Mouse (Mus musculus) layer of hippocampus, postnatal 14 days (tissue): ENCODE data around the gene Spc25. TPM values are rescaled to one million over a fixed set of nuclear protein-coding genes. Genes with fewer than 3 reads are reported as not detected.

Experiments
- DNase-seq, 2 experiments: peaks; one replicate each; pipeline ENCODE4 v3.0.0; 2021 to 2022; ENCODE audit warnings: low spot score in 2 of 2, mixed read lengths in 1 of 2
- long read RNA-seq, 2 experiments: library from polyadenylated mRNA; stranded (forward); transcript quantifications; one replicate each; pipeline ENCODE4 v2.0.0; 2021
- total RNA-seq, 2 experiments: library from RNA; stranded (reverse); gene quantifications; 2 replicates each; pipeline ENCODE4 v1.2.3; 2021

The Spc25 gene
- 1 to 10 TPM; 1.5 to 2.6 TPM for total RNA-seq
- long read RNA-seq, experiment 1, partial matches to known transcripts = 0 of 2 reads
- long read RNA-seq, experiment 1, other reads (novel, unspliced or antisense) = 0 of 2 reads
- long read RNA-seq, experiment 2, partial matches to known transcripts = 1 of 8 reads
- long read RNA-seq, experiment 2, other reads (novel, unspliced or antisense) = 0 of 8 reads

- peak; percentile 81 to 94 for DNase-seq
Measured at GRCm38 (mm10) chr2:69205791-69206351, at the start of gene Spc25. Gene Spc25 (minus strand): TSS chr2:69206194.

- no peak for DNase-seq
Measured at GRCm38 (mm10) chr2:69248221-69248755, 42.3 kb upstream of the Spc25 start.

- no peak for DNase-seq
Measured at GRCm38 (mm10) chr2:69247081-69247480, 41.1 kb upstream of the Spc25 start.

GRCm38 (mm10) chr2:69244924-69245323, 38.9 kb upstream of the Spc25 start:
- peak in 1 of 2 experiments; percentile 45 for DNase-seq

- no peak for DNase-seq
Measured at GRCm38 (mm10) chr2:69239315-69239714, 33.3 kb upstream of the Spc25 start.

- no peak for DNase-seq
Measured at GRCm38 (mm10) chr2:69234976-69235678, 29.1 kb upstream of the Spc25 start.

GRCm38 (mm10) chr2:69232101-69232500, 26.1 kb upstream of the Spc25 start:
- no peak for DNase-seq

GRCm38 (mm10) chr2:69230137-69230536, 24.1 kb upstream of the Spc25 start:
- DNase-seq = no peak

GRCm38 (mm10) chr2:69228635-69229034, 22.6 kb upstream of the Spc25 start:
- no peak for DNase-seq

GRCm38 (mm10) chr2:69226876-69227275, 20.9 kb upstream of the Spc25 start:
- DNase-seq = no peak

GRCm38 (mm10) chr2:69224724-69225123, 18.7 kb upstream of the Spc25 start:
- DNase-seq = no peak

GRCm38 (mm10) chr2:69222815-69223214, 16.8 kb upstream of the Spc25 start:
- DNase-seq = no peak

- no peak for DNase-seq
Measured at GRCm38 (mm10) chr2:69221868-69222416, 15.9 kb upstream of the Spc25 start.

- DNase-seq = no peak
Measured at GRCm38 (mm10) chr2:69215242-69215641, 9.2 kb upstream of the Spc25 start.

GRCm38 (mm10) chr2:69212652-69213051, 6.7 kb upstream of the Spc25 start:
- no peak for DNase-seq

- DNase-seq = no peak
Measured at GRCm38 (mm10) chr2:69210773-69211172, 4.8 kb upstream of the Spc25 start, which contains the start of gene G6pc2. Gene G6pc2 (plus strand): TSS chr2:69211073.

GRCm38 (mm10) chr2:69209684-69210083, 3.7 kb upstream of the Spc25 start:
- no peak for DNase-seq

GRCm38 (mm10) chr2:69206523-69206922, 529 bp upstream of the Spc25 start:
- DNase-seq = no peak

GRCm38 (mm10) chr2:69205185-69205584, 809 bp downstream of the Spc25 start:
- DNase-seq = no peak

- DNase-seq = no peak
Measured at GRCm38 (mm10) chr2:69193555-69193954, 12.4 kb downstream of the Spc25 start.

GRCm38 (mm10) chr2:69191059-69191458, 14.9 kb downstream of the Spc25 start:
- no peak for DNase-seq

- DNase-seq = no peak
Measured at GRCm38 (mm10) chr2:69189222-69189621, 16.8 kb downstream of the Spc25 start.
